Mouse (Mus musculus) C2C12 (cell line): Measurements from ENCODE around the gene Ccdc162. TPM values are rescaled to one million over a fixed set of nuclear protein-coding genes. Genes with fewer than 3 reads are reported as not detected.

Experiments
- H3K27me3 ChIP-seq: one replicate; pipeline ENCODE4 v1.6.1; 2011; ENCODE audit not compliant: control insufficient read depth, insufficient read depth, insufficient read length
- H3K36me3 ChIP-seq: one replicate; pipeline ENCODE4 v1.6.1; 2011; ENCODE audit not compliant: control insufficient read depth, insufficient read depth
- H3K4me3 ChIP-seq: one replicate; pipeline ENCODE4 v1.5.1; 2011; ENCODE audit warnings: mild to moderate bottlenecking, control low read depth; ENCODE audit not compliant: poor library complexity, insufficient read depth, severe bottlenecking
- H3K79me2 ChIP-seq: one replicate; pipeline ENCODE4 v1.6.1; 2011; ENCODE audit not compliant: control insufficient read depth, insufficient read depth
- H3K79me3 ChIP-seq: one replicate; pipeline ENCODE4 v1.6.1; 2011; ENCODE audit warnings: low read depth, control low read depth
- H3ac ChIP-seq: one replicate; pipeline ENCODE3; 2011; ENCODE audit warnings: low read depth; ENCODE audit not compliant: control insufficient read depth, insufficient read length
- CEBPB ChIP-seq: IDR thresholded peaks from one replicate; pipeline ENCODE4 v1.6.1; 2011; ENCODE audit warnings: low read depth, mild to moderate bottlenecking, control low read depth, moderate library complexity
- CTCF ChIP-seq: IDR thresholded peaks from one replicate; pipeline ENCODE4 v1.5.1; 2011; ENCODE audit not compliant: control insufficient read depth, insufficient read depth, insufficient read length
- FOSL1 ChIP-seq: IDR thresholded peaks from one replicate; pipeline ENCODE4 v1.8.0; 2011; ENCODE audit warnings: mild to moderate bottlenecking, low read length; ENCODE audit not compliant: poor library complexity, insufficient read depth, severe bottlenecking
- MAX ChIP-seq: IDR thresholded peaks from one replicate; pipeline ENCODE4 v1.6.1; 2011; ENCODE audit warnings: mild to moderate bottlenecking, control low read depth
- MYOD1 ChIP-seq: IDR thresholded peaks from one replicate; pipeline ENCODE4 v1.6.1; 2011; ENCODE audit warnings: low read depth; ENCODE audit not compliant: control insufficient read depth, insufficient read length
- MYOG ChIP-seq: IDR thresholded peaks from one replicate; pipeline ENCODE4 v1.6.1; 2011; ENCODE audit not compliant: control insufficient read depth, insufficient read length; ENCODE audit errors: extremely low read depth
- USF1 ChIP-seq: IDR thresholded peaks from one replicate; pipeline ENCODE4 v1.6.1; 2011; ENCODE audit warnings: low read depth, mild to moderate bottlenecking, control low read depth, moderate library complexity
- long read RNA-seq, 2 experiments: library from polyadenylated mRNA; unstranded; transcript quantifications; one replicate each; pipeline ENCODE4 v2.0.0; 2019 to 2020
- polyA plus RNA-seq: library from polyadenylated mRNA; unstranded; fragments of >200 nt; fragmentation: generic; extraction: Trizol; gene quantifications from one replicate; pipeline ENCODE4 v1.2.1, GENCODE M21; 2012; ENCODE audit warnings: missing spikeins

Ccdc162 gene
- 0.13 TPM for polyA plus RNA-seq
- long read RNA-seq, experiment 1, partial matches to known transcripts = 1 of 2 reads
- long read RNA-seq, experiment 1, other reads (novel, unspliced or antisense) = 0 of 2 reads
- long read RNA-seq, experiment 2 = 0 reads

DNA sequence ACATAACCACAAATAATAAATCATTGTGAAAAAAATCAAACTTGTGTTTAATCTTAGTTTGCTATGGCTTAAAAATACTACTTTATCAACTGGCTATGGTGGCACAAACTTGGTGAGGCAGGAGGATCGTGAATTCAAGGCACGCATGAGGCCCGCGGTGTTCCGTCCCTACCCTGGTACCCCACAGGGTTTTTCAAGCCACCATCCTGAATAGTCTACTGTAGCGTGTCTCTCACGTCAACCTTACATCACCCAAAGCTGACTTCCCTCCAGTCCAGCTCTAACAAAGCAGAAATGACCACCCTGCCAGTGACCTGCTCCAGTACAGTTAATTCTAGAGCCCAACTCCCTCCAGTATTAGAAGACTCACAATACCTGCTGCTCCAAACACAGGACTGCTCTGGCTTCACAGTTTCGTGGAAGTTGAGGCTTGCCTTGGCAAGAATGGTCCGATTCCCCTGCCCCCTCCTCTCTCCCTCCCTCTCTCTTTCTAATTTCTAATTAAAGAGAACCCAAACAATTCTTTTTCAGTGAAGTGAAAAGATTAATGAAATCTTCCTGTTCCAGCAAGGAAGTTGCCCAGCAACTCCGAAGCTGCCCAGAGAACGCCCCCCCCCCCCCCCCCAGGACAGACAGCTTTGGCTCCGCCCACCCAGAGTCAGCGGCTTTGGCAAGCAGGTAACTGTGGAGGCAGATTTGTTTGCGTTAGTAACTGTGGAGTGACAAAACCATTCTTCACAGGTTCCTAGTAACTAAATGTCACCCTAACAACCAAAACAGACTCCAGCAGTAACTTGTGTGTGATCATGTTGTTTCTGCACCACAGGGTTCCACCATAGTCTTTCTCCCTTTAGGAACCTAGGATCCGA is at the start of gene Ccdc162:
Gene Ccdc162, minus strand, starts transcription at position 606 of the 869 bp plus-strand sequence.
- Histone ChIP-seq H3K4me3 (no peak within 1 kb of the TSS), H3ac (no peak within 1 kb of the TSS), H3K79me2 (no peaks in the 10 kb centered on the region), H3K27me3 (no peaks in the 10 kb centered on the region), H3K79me3 (no peaks in the 10 kb centered on the region), H3K36me3 (peaks cover 8% of the 10 kb centered on the region)
- TF ChIP-seq MYOD1 (no peak), CTCF (no peak), MAX (no peak), CEBPB (no peak), USF1 (no peak), FOSL1 (no peak)

DNA sequence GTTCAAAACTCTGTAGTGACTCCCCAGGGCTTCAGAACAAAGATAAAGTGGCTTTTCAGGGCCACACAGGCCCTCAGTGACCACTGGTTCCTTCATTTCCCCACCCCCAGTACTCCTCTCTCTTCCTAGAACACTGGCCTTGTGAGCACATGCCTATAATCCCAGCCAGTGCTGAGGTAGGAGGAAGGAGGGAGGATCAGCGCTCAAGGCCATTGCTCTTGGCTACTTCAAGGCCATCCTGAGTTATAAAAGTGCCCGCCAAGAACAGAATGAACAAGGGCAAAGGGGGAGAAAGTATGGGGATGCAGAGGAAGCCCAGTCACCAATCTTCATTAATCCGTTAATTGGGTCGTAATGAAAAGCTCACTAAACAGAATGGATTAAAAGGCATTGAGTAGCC is 49.2 kb upstream of the Ccdc162 start:
- Histone ChIP-seq H3K4me3 (no peak overlapping the region), H3K27me3 (no peaks in the 10 kb centered on the region), H3K36me3 (no peaks in the 10 kb centered on the region), H3K79me3 (no peaks in the 10 kb centered on the region), H3K79me2 (no peaks in the 10 kb centered on the region), H3ac (no peak overlapping the region)
- no peak for TF ChIP-seq CTCF
- TF ChIP-seq CEBPB = no peak
- no peak for TF ChIP-seq FOSL1

GRCm38 (mm10) chr10:41763741-41764385 is 47.4 kb upstream of the Ccdc162 start:
- no peak overlapping the region for H3K4me3 ChIP-seq
- H3K27me3 ChIP-seq = no peaks in the 10 kb centered on the region
- H3K79me3 ChIP-seq = no peaks in the 10 kb centered on the region
- TF ChIP-seq USF1 (no peak), CTCF (no peak), MAX (no peak), CEBPB (no peak), MYOG (no peak), FOSL1 (no peak), MYOD1 (no peak)
- H3K79me2 ChIP-seq = no peaks in the 10 kb centered on the region
- H3ac ChIP-seq = no peak overlapping the region
- no peaks in the 10 kb centered on the region for H3K36me3 ChIP-seq

GRCm38 (mm10) chr10:41760866-41761265 is 44.4 kb upstream of the Ccdc162 start:
- Histone ChIP-seq H3K79me3 (no peaks in the 10 kb centered on the region), H3K79me2 (no peaks in the 10 kb centered on the region), H3K27me3 (no peaks in the 10 kb centered on the region), H3K36me3 (no peaks in the 10 kb centered on the region), H3ac (no peak overlapping the region), H3K4me3 (no peak overlapping the region)
- no peak for TF ChIP-seq FOSL1
- no peak for TF ChIP-seq CEBPB
- TF ChIP-seq MYOG = no peak
- no peak for TF ChIP-seq MYOD1
- no peak for TF ChIP-seq USF1
- TF ChIP-seq CTCF = no peak
- TF ChIP-seq MAX = no peak

- Histone ChIP-seq H3K36me3 (no peaks in the 10 kb centered on the region), H3ac (no peak overlapping the region), H3K79me3 (no peaks in the 10 kb centered on the region), H3K4me3 (no peak overlapping the region), H3K27me3 (no peaks in the 10 kb centered on the region), H3K79me2 (no peaks in the 10 kb centered on the region)
- no peak for TF ChIP-seq CTCF
Observed at GRCm38 (mm10) chr10:41758041-41758440, 41.6 kb upstream of the Ccdc162 start.

GRCm38 (mm10) chr10:41757226-41757625 is 40.8 kb upstream of the Ccdc162 start:
- no peak overlapping the region for H3K4me3 ChIP-seq
- H3K36me3 ChIP-seq = no peaks in the 10 kb centered on the region
- H3K79me2 ChIP-seq = no peaks in the 10 kb centered on the region
- no peaks in the 10 kb centered on the region for H3K27me3 ChIP-seq
- H3ac ChIP-seq = no peak overlapping the region
- peak; percentile 6 for TF ChIP-seq USF1
- no peak for TF ChIP-seq FOSL1
- no peak for TF ChIP-seq MYOG
- no peak for TF ChIP-seq MAX
- no peak for TF ChIP-seq MYOD1
- TF ChIP-seq CEBPB = no peak
- H3K79me3 ChIP-seq = no peaks in the 10 kb centered on the region
